ENCODE assay signal across 17 mouse cellular contexts in genomic region chr19:38249627-38250026, GRCm38 (mm10). TPM values are rescaled to one million over a fixed set of nuclear protein-coding genes. Genes with fewer than 3 reads are reported as not detected.
"Had no signal": no experiment of that assay in that cellular context is flagged by ENCODE, and none has a peak within 500 bp of the region (broad histone marks: within the 10 kb centered on the region; RNA-seq: fewer than 3 reads in every experiment).

No protein-coding gene starts in this region.

- H3K4me3 ChIP-seq: limb, embryonic 12.5 days; limb, embryonic 15.5 days; midbrain, embryonic 13.5 days had no signal

- ATAC-seq: liver, postnatal 0 days; lung, postnatal 0 days; midbrain, embryonic 13.5 days had no signal

- H3K4me2 ChIP-seq: limb, embryonic 12.5 days; limb, embryonic 15.5 days; liver, embryonic 11.5 days; lung, embryonic 14.5 days; midbrain, embryonic 13.5 days had no signal

- H3K36me3 ChIP-seq: limb, embryonic 12.5 days; limb, embryonic 15.5 days; midbrain, embryonic 13.5 days had no signal

- H3K9me3 ChIP-seq: limb, embryonic 12.5 days; limb, embryonic 15.5 days; midbrain, embryonic 13.5 days had no signal

- H3K27ac ChIP-seq: kidney, postnatal 0 days; limb, embryonic 12.5 days; limb, embryonic 15.5 days; liver, embryonic 14.5 days; macrophage; midbrain, embryonic 13.5 days had no signal

- H3K27me3 ChIP-seq: limb, embryonic 12.5 days; limb, embryonic 15.5 days; midbrain, embryonic 13.5 days had no signal

- H3K9ac ChIP-seq: limb, embryonic 12.5 days; limb, embryonic 15.5 days; liver, embryonic 14.5 days; liver, postnatal 0 days; lung, embryonic 14.5 days; midbrain, embryonic 13.5 days had no signal

- DNase-seq: kidney, adult 2 months; kidney, postnatal 25 days; left cerebral cortex, postnatal 4 days; liver, postnatal 0 days; lung, embryonic 14.5 days; thymus, adult 18-20 months; thymus, postnatal 4 days had no signal

RNA-seq across cellular contexts. Expression of gene Lgi1, which starts 14.7 kb away (rescaled TPM):
- total RNA-seq: megakaryocyte, adult 5-6 weeks had no signal
- polyA plus RNA-seq: liver, postnatal 0 days; lung, embryonic 14.5 days; macrophage; small intestine, adult 2 months had no signal
